Mouse (Mus musculus) left cerebral cortex, postnatal 4 days (tissue): ENCODE measurements around the gene Slc39a1. TPM values are rescaled to one million over a fixed set of nuclear protein-coding genes. Genes with fewer than 3 reads are reported as not detected.

ENCODE experiments used
- DNase-seq: peaks from one replicate; pipeline ENCODE4 v3.0.0-alpha.2; 2022
- intact Hi-C: fragments of 180-260 bp; cut with DNase I; formaldehyde crosslinking; loops from one replicate; pipeline ENCODE4 v1.15.1; 2025
- microRNA-seq: library from miRNA; unstranded; fragments of <30 nt; microRNA quantifications from one replicate; pipeline ENCODE4 v1.2.0, GENCODE M21; 2022
- total RNA-seq, 2 experiments: library from RNA; stranded (reverse); gene quantifications; 2 replicates each; pipeline ENCODE4 v1.2.3; 2021

Gene Slc39a1
- total RNA-seq, 2 experiments from 2014 or later: 41.2 TPM

DNA sequence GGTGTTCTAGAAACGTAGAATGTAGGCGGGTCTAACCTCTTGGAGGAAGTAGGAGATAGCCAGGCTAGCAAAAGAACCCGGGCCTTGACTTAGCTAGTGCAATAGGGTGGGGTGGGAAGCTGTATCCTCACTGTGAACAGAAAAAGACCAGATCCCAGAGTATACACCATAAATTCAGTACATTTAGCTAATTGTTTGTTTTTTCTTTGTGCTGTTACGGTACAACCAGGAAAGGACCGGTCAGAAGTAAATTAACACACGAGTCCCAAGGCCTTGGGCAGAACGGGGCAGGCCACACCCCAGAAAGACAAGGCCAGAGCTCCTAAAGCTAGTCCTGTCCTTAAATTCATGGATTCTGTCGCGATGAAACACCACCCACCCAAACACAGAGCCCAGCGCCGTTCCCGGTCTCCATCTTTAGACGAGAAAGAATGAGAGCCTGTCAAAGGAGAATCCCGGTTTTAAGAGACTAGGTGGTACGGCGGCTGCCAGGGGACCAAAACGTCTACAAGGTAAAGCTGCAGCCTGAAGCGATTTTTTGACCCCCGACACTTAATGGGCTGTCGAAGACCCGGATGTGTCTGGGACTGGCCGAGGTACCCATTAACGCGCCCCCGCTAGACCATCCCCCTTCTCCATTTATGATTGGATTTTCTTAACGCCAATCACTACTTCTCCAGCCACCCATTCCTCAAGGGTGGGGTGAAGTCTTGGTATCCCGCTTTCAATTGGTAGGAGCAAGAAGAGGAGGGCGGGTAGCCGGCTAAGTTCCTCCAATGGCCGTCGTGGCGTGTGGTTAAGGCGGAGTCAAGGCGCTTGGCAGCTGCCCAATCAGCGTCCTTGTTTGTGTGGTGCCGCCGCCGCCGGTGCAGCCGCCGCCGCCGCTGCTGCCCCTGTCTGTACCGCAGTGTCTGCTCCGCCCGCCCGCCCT is 44.6 kb downstream of the Slc39a1 start, which contains the start of gene Gatad2b:
Gene Gatad2b, plus strand, starts transcription at position 834 of the 931 bp plus-strand sequence.
- intact Hi-C loops: loop anchor here (5.0 kb wide), 1 partner anchor 80 kb away; no protein-coding TSS in a partner anchor
- DNase-seq: peak; percentile 99

DNA sequence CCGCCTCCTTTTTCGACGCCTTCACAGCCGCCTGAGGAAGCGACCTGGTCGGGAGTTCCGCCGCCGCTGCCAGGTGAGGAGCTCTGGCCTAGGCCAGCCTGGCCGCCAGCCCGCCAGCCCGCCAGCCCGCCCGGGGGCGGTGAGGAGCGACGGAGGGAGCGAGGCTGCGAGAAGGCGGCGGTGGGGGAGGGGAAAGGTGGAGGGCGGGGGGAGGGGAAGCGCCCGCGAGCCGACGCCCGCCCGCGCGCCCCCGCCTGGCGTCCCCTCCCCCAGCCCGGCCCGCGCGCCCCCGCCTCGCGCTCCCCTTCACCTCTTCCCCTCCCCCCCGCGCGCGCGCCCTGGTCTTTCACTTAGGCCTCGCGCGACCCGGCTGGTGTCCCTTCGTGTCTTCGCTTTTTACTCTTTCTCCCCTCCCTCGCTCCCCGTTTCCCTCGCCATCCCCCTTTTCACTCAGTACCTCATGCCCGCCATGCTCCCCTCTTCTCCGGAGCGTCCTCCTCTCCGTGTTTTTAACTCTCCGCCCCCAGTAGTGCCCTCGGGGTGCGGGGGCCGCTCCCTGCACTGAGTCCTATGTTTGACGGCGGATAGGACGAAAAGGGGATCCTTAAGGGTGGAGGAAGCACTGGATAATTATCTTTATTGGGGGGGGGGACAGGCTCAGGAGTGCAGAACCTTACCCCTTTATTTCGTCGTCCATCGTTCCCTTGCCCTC is 45.5 kb downstream of the Slc39a1 start:
- intact Hi-C loops: loop anchor here (5.0 kb wide), 1 partner anchor 79 kb away; no protein-coding TSS in a partner anchor
- DNase-seq: peak; percentile 89

DNA sequence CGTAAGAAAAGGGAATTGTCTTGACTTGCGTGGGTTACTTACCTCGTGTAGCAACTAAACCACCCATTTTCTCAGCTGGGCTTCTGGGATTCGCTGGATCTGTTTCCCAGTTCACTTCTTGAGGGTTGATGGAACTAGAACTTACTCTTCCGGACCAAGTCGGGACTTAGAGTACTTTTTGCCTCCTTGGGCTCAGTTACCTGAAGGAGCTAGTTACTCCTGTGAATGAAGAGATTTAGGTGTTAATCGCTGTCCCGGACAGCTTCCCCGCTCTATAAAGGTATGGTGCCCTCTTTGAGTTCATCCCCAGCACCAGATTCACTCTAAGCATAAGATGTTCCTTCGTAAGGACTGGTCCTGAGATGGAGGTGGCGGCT is 46.1 kb downstream of the Slc39a1 start:
- DNase-seq: no peak
- intact Hi-C loops: loop anchor here (5.0 kb wide), 1 partner anchor 78 kb away; no protein-coding TSS in a partner anchor

DNA sequence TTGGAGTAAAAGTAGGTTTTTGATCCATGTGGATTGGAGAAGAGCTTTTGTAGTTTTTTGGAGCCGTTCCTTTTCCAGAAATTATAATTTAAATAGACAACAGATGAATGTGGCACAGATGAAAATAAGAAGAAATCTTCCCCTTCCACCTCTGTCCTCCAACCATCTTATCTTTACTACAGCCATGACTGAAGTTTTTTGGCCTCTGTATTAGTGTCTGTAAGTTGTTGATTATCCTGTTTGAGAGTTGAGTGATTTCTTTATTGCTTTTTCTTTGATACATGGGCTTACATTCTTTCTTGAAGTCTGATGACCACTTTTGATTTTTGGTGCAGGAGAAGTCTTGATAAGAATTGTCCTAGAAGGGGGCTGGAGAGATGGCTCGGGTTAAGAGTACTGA is 46.7 kb downstream of the Slc39a1 start:
- no peak for DNase-seq
- intact Hi-C loops: loop anchor here (5.0 kb wide), 1 partner anchor 78 kb away; no protein-coding TSS in a partner anchor

Small RNA genes within 50 kb of the gene (microRNA-seq; reads per million reads assigned to microRNA genes)
- gene Mir7012: not detected

Other genes starting within 250 kb of the Slc39a1 start
- 10 to 100 TPM; 55.0 to 60.9 TPM for gene Hax1, start 249.4 kb upstream of the Slc39a1 start, total RNA-seq
- 10 to 100 TPM; 72.3 to 83.5 TPM for gene 4933434E20Rik, start 196.5 kb upstream of the Slc39a1 start, total RNA-seq
- gene Ubap2l, start 195.5 kb upstream of the Slc39a1 start, total RNA-seq: 100 to 1,000 TPM; 212 to 217 TPM
- gene Tpm3, start 175.5 kb upstream of the Slc39a1 start, total RNA-seq: 100 to 1,000 TPM; 291 to 310 TPM
- under 1 TPM; 0.46 to 0.50 TPM for gene Nup210l, start 144.0 kb upstream of the Slc39a1 start, total RNA-seq
- 1,000 to 10,000 TPM; 1,145 to 1,256 TPM for gene Rps27, start 34.5 kb upstream of the Slc39a1 start, total RNA-seq
- 10 to 100 TPM; 11.5 to 12.1 TPM for gene Rab13, start 34.5 kb upstream of the Slc39a1 start, total RNA-seq
- gene Jtb, start 16.6 kb upstream of the Slc39a1 start, total RNA-seq: 10 to 100 TPM; 42.7 to 53.0 TPM
- gene Creb3l4, start 4.7 kb upstream of the Slc39a1 start, total RNA-seq: under 1 TPM; 0.24 to 0.28 TPM
- gene Crtc2, start 6.0 kb downstream of the Slc39a1 start, total RNA-seq: 10 to 100 TPM; 29.6 to 31.4 TPM
- gene Dennd4b, start 17.0 kb downstream of the Slc39a1 start, total RNA-seq: 10 to 100 TPM; 29.8 to 29.9 TPM
- gene Gatad2b, start 45.0 kb downstream of the Slc39a1 start, total RNA-seq: 100 to 1,000 TPM; 101 to 117 TPM
- gene Slc27a3, start 141.8 kb downstream of the Slc39a1 start, total RNA-seq: 10 to 100 TPM; 25.8 to 26.3 TPM
- gene Ints3, start 185.4 kb downstream of the Slc39a1 start, total RNA-seq: 10 to 100 TPM; 71.0 to 73.8 TPM
- 1 to 10 TPM; 3.1 to 3.8 TPM for gene Npr1, start 217.7 kb downstream of the Slc39a1 start, total RNA-seq
- gene Ilf2, start 228.0 kb downstream of the Slc39a1 start, total RNA-seq: 100 to 1,000 TPM; 155 to 161 TPM
- 10 to 100 TPM; 35.4 to 37.2 TPM for gene Snapin, start 242.9 kb downstream of the Slc39a1 start, total RNA-seq